Mouse (Mus musculus): Measurements from ENCODE around the gene Prss45.
"Not testable (repeated sequence)": the region's sequence is repeated elsewhere in the genome, so short reads cannot be mapped to it uniquely, and the experiment has no call there.

Prss45 gene

GRCm38 (mm10) chr9:110834411-110834810, at the start of gene Prss45:
Gene Prss45, plus strand, starts transcription at chr9:110834588.
- no peak for DNase-seq (ENCODE audit: low spot score)

- DNase-seq (ENCODE audit: low spot score): no peak
These were observed 46.2 kb upstream of the Prss45 start for GRCm38 (mm10) chr9:110788169-110788568.

GRCm38 (mm10) chr9:110790462-110790861, 43.9 kb upstream of the Prss45 start:
- no peak for DNase-seq (ENCODE audit: low spot score)

- no peak for DNase-seq (ENCODE audit: low spot score)
These were observed 37.4 kb upstream of the Prss45 start for GRCm38 (mm10) chr9:110797013-110797412.

- DNase-seq (ENCODE audit: low spot score): no peak
These were observed 36.5 kb upstream of the Prss45 start, which contains the start of gene Prss42 for GRCm38 (mm10) chr9:110797866-110798265. Gene Prss42, plus strand, starts transcription at chr9:110798166.

- DNase-seq (ENCODE audit: low spot score): no peak
These were observed 33.4 kb upstream of the Prss45 start for GRCm38 (mm10) chr9:110800834-110801479.

GRCm38 (mm10) chr9:110803294-110803693, 31.1 kb upstream of the Prss45 start:
- no peak for DNase-seq (ENCODE audit: low spot score)

GRCm38 (mm10) chr9:110810051-110810450, 24.3 kb upstream of the Prss45 start:
- DNase-seq (ENCODE audit: low spot score): no peak

GRCm38 (mm10) chr9:110813789-110814188, 20.6 kb upstream of the Prss45 start, which contains the start of gene Prss44:
Gene Prss44, plus strand, starts transcription at chr9:110813994.
- no peak for DNase-seq (ENCODE audit: low spot score)

- not testable (repeated sequence) for DNase-seq (ENCODE audit: low spot score)
These were observed 13.8 kb upstream of the Prss45 start for GRCm38 (mm10) chr9:110820546-110820945.

- DNase-seq (ENCODE audit: low spot score): no peak
These were observed 13.0 kb upstream of the Prss45 start for GRCm38 (mm10) chr9:110821436-110821835.

GRCm38 (mm10) chr9:110825426-110825825, 9.0 kb upstream of the Prss45 start:
- DNase-seq (ENCODE audit: low spot score): no peak

- peak; percentile 31 for DNase-seq (ENCODE audit: low spot score)
These were observed 8.6 kb upstream of the Prss45 start for GRCm38 (mm10) chr9:110825832-110826231.

- no peak for DNase-seq (ENCODE audit: low spot score)
These were observed 8.0 kb upstream of the Prss45 start, which contains the start of gene Prss43 for GRCm38 (mm10) chr9:110826390-110826789. Gene Prss43, plus strand, starts transcription at chr9:110826690.

- peak; percentile 9 for DNase-seq (ENCODE audit: low spot score)
These were observed 1.4 kb upstream of the Prss45 start for GRCm38 (mm10) chr9:110833021-110833420.

- DNase-seq (ENCODE audit: low spot score): no peak
These were observed 573 bp downstream of the Prss45 start for GRCm38 (mm10) chr9:110834961-110835360.

- DNase-seq (ENCODE audit: low spot score): no peak
These were observed 1.7 kb downstream of the Prss45 start for GRCm38 (mm10) chr9:110836112-110836511.

- no peak for DNase-seq (ENCODE audit: low spot score)
These were observed 6.5 kb downstream of the Prss45 start for GRCm38 (mm10) chr9:110840905-110841304.

- DNase-seq (ENCODE audit: low spot score): no peak
These were observed 7.0 kb downstream of the Prss45 start for GRCm38 (mm10) chr9:110841438-110841837.

GRCm38 (mm10) chr9:110844206-110844605, 9.8 kb downstream of the Prss45 start, which contains the start of gene Prss46:
Gene Prss46, plus strand, starts transcription at chr9:110844506.
- no peak for DNase-seq (ENCODE audit: low spot score)

- DNase-seq (ENCODE audit: low spot score): no peak
These were observed 14.8 kb downstream of the Prss45 start for GRCm38 (mm10) chr9:110849162-110849561.

- DNase-seq (ENCODE audit: low spot score): no peak
These were observed 21.5 kb downstream of the Prss45 start for GRCm38 (mm10) chr9:110855903-110856302.

GRCm38 (mm10) chr9:110856920-110857319, 22.5 kb downstream of the Prss45 start:
- peak; percentile 35 for DNase-seq (ENCODE audit: low spot score)
